Mouse (Mus musculus): ENCODE data around the gene Mcfd2. TPM values are rescaled to one million over a fixed set of nuclear protein-coding genes. Genes with fewer than 3 reads are reported as not detected.

Gene Mcfd2
- total and polyA plus RNA-seq, 3 experiments: 24.7 to 41.9 (median 39.1) TPM

- peaks cover 2% of the 10 kb centered on the region in 2 experiments; a peak in 1 of 4 replicates for H3K4me1 ChIP-seq (ENCODE audit: control insufficient read depth in 1 of 2, insufficient read depth in 2 of 2)
- no peaks in the 10 kb centered on the region for H3K36me3 ChIP-seq (replicated peaks in 1 of 2; ENCODE audit: control insufficient read depth in 1 of 2, insufficient read depth in 1 of 2, low read length in 1 of 2)
- H3K9ac ChIP-seq (ENCODE audit: insufficient read depth, low read depth): no peak overlapping the region
- H3K4me3 ChIP-seq (replicated peaks in 1 of 3; ENCODE audit: low read depth in 2 of 3, low read length in 2 of 3, poor library complexity in 1 of 3): no peak overlapping the region
- dilution Hi-C loops (cut with MboI; ENCODE audit: extremely low pct_ligation_motif_present, extremely low pct_unique_long_range_greater_than_20kb, low sequenced_read_pairs): no loop called here
- no peak overlapping the region for H3K27ac ChIP-seq (ENCODE audit: insufficient read depth, low read depth)
- TF ChIP-seq MXI1 (IDR thresholded peaks at IDR 0.05; ENCODE audit: low read depth, low read length) (no peak), RAD21 (IDR thresholded peaks at IDR 0.05; ENCODE audit: low read depth, low read length) (peak; percentile 14), MAFK (IDR thresholded peaks at IDR 0.05; ENCODE audit: insufficient replicate concordance, low read length) (no peak), CTCF (conservative IDR thresholded peaks at IDR 0.05 in 1 of 2, IDR thresholded peaks at IDR 0.05 in 1 of 2; ENCODE audit: low read depth in 2 of 2, low read length in 2 of 2) (0 out of 4 replicates have a peak, but pooled peaks of 1 of the 2 experiments have one; percentile 4), SMC3 (IDR thresholded peaks at IDR 0.05; ENCODE audit: low read depth, low read length) (peak; percentile 18), JUND (conservative IDR thresholded peaks at IDR 0.05; ENCODE audit: low read depth, low read length) (no peak), KAT2A (IDR thresholded peaks at IDR 0.05; ENCODE audit: insufficient replicate concordance, low read length) (no peak), ZC3H11A (IDR thresholded peaks at IDR 0.05; ENCODE audit: low read depth, low read length) (no peak), PAX5 (IDR thresholded peaks at IDR 0.05; ENCODE audit: low read length) (no peak)
- peaks cover 5% of the 10 kb centered on the region for H3K9me3 ChIP-seq (replicated peaks; ENCODE audit: low read length)
- in situ Hi-C loops (cut with MboI; ENCODE audit: low pct_ligation_motif_present, low pct_unique_long_range_greater_than_20kb, low sequenced_read_pairs): loop anchor here (25.0 kb wide), 1 partner anchor 725 kb away; the partner anchor contains the start of gene Gm10309
- no peaks in the 10 kb centered on the region for H3K27me3 ChIP-seq (replicated peaks)
- no peaks in the 10 kb centered on the region for H3K79me2 ChIP-seq (replicated peaks; ENCODE audit: control insufficient read depth, extremely low read depth, insufficient read depth, poor library complexity, severe bottlenecking)
- DNase-seq (ENCODE audit: extremely low read depth): no peak
- no peak overlapping the region for H3K4me2 ChIP-seq (ENCODE audit: insufficient read depth, low read depth, poor library complexity, severe bottlenecking)
These were observed 28.7 kb downstream of the Mcfd2 start for GRCm38 (mm10) chr17:87236725-87237650.

GRCm38 (mm10) chr17:87235019-87235418, 30.7 kb downstream of the Mcfd2 start:
- peaks cover 1% of the 10 kb centered on the region for H3K27me3 ChIP-seq (replicated peaks)
- H3K9ac ChIP-seq (ENCODE audit: insufficient read depth, low read depth): no peak overlapping the region
- TF ChIP-seq USF2 (conservative IDR thresholded peaks at IDR 0.05; ENCODE audit: low read depth, low read length) (no peak), CTCF (conservative IDR thresholded peaks at IDR 0.05 in 1 of 2, IDR thresholded peaks at IDR 0.05 in 1 of 2; ENCODE audit: low read depth in 2 of 2, low read length in 2 of 2) (no peak), IRF4 (IDR thresholded peaks at IDR 0.05; ENCODE audit: low read depth, low read length) (no peak)
- no peak overlapping the region for H3K4me2 ChIP-seq (ENCODE audit: insufficient read depth, low read depth, poor library complexity, severe bottlenecking)
- dilution Hi-C loops (cut with MboI; ENCODE audit: extremely low pct_ligation_motif_present, extremely low pct_unique_long_range_greater_than_20kb, low sequenced_read_pairs): no loop called here
- H3K79me2 ChIP-seq (replicated peaks; ENCODE audit: control insufficient read depth, extremely low read depth, insufficient read depth, poor library complexity, severe bottlenecking): no peaks in the 10 kb centered on the region
- H3K36me3 ChIP-seq (replicated peaks in 1 of 2; ENCODE audit: control insufficient read depth in 1 of 2, insufficient read depth in 1 of 2, low read length in 1 of 2): no peaks in the 10 kb centered on the region
- no peak overlapping the region for H3K4me3 ChIP-seq (replicated peaks in 1 of 3; ENCODE audit: low read depth in 2 of 3, low read length in 2 of 3, poor library complexity in 1 of 3)
- in situ Hi-C loops (cut with MboI; ENCODE audit: low pct_ligation_motif_present, low pct_unique_long_range_greater_than_20kb, low sequenced_read_pairs): loop anchor here (25.0 kb wide), 1 partner anchor 723 kb away; the partner anchor contains the start of gene Gm10309
- peaks cover 2% of the 10 kb centered on the region in 2 experiments; a peak in 1 of 4 replicates for H3K4me1 ChIP-seq (ENCODE audit: control insufficient read depth in 1 of 2, insufficient read depth in 2 of 2)
- no peak for DNase-seq (ENCODE audit: extremely low read depth)
- H3K9me3 ChIP-seq (replicated peaks; ENCODE audit: low read length): peaks cover 2% of the 10 kb centered on the region
- no peak overlapping the region for H3K27ac ChIP-seq (ENCODE audit: insufficient read depth, low read depth)
